Mouse (Mus musculus): ENCODE measurements around the gene Zfp212. TPM values are rescaled to one million over a fixed set of nuclear protein-coding genes. Genes with fewer than 3 reads are reported as not detected.

Zfp212 gene
- 9.0 and 12.3 TPM in 2 replicates for polyA plus RNA-seq (2011; ENCODE audit: insufficient read depth, insufficient read length, low replicate concordance, missing spikeins)

GRCm38 (mm10) chr6:47920447-47921340 is at the start of gene Zfp212:
Gene Zfp212 (plus strand): TSS chr6:47920476.
- Histone ChIP-seq H3K4me3 (replicated peaks; ENCODE audit: control insufficient read depth, low read depth, low read length) (peak within 1 kb of the TSS; percentile 94), H3K4me1 (ENCODE audit: control insufficient read depth, insufficient read depth, low read length) (peaks cover 3% of the 10 kb centered on the region), H3K27ac (ENCODE audit: control insufficient read depth, insufficient read depth, low read depth, low read length, poor library complexity) (peak within 1 kb of the TSS; percentile 98)
- peak; percentile 44; the same call in 1 of the 2 replicates for TF ChIP-seq POLR2A (IDR thresholded peaks at IDR 0.05; ENCODE audit: borderline replicate concordance, control insufficient read depth, low read depth, low read length)
- TF ChIP-seq CTCF (IDR thresholded peaks at IDR 0.05; ENCODE audit: control insufficient read depth, insufficient read depth, low read length): peak; percentile 35; the same call in 1 of the 2 replicates
- under 1% methylated on average over 67 of the region's 67 CpGs for WGBS

GRCm38 (mm10) chr6:47872266-47872665 is 48.0 kb upstream of the Zfp212 start:
- no peak for TF ChIP-seq CTCF (IDR thresholded peaks at IDR 0.05; ENCODE audit: control insufficient read depth, insufficient read depth, low read length)
- no peak for TF ChIP-seq POLR2A (IDR thresholded peaks at IDR 0.05; ENCODE audit: borderline replicate concordance, control insufficient read depth, low read depth, low read length)
- Histone ChIP-seq H3K27ac (ENCODE audit: control insufficient read depth, insufficient read depth, low read depth, low read length, poor library complexity) (no peak overlapping the region), H3K4me3 (replicated peaks; ENCODE audit: control insufficient read depth, low read depth, low read length) (no peak overlapping the region), H3K4me1 (ENCODE audit: control insufficient read depth, insufficient read depth, low read length) (no peaks in the 10 kb centered on the region; the same call in 1 of the 2 replicates)
- 83% methylated on average over 5 of the region's 5 CpGs for WGBS

- peak within 1 kb of the TSS; percentile 95 for H3K27ac ChIP-seq (ENCODE audit: control insufficient read depth, insufficient read depth, low read depth, low read length, poor library complexity)
- TF ChIP-seq CTCF (IDR thresholded peaks at IDR 0.05; ENCODE audit: control insufficient read depth, insufficient read depth, low read length) (no peak), POLR2A (IDR thresholded peaks at IDR 0.05; ENCODE audit: borderline replicate concordance, control insufficient read depth, low read depth, low read length) (no peak)
- no peaks in the 10 kb centered on the region; the same call in 1 of the 2 replicates for H3K4me1 ChIP-seq (ENCODE audit: control insufficient read depth, insufficient read depth, low read length)
- H3K4me3 ChIP-seq (replicated peaks; ENCODE audit: control insufficient read depth, low read depth, low read length): peak within 1 kb of the TSS; percentile 98
- WGBS: 2% methylated on average over 9 of the region's 9 CpGs
Measured at GRCm38 (mm10) chr6:47877058-47877457, 43.2 kb upstream of the Zfp212 start, which contains the start of gene Zfp282. Gene Zfp282 (plus strand): TSS chr6:47877204.

GRCm38 (mm10) chr6:47877461-47878132 is 42.7 kb upstream of the Zfp212 start:
- Histone ChIP-seq H3K4me1 (ENCODE audit: control insufficient read depth, insufficient read depth, low read length) (no peaks in the 10 kb centered on the region; the same call in 1 of the 2 replicates), H3K4me3 (replicated peaks; ENCODE audit: control insufficient read depth, low read depth, low read length) (peak overlapping the region; percentile 98), H3K27ac (ENCODE audit: control insufficient read depth, insufficient read depth, low read depth, low read length, poor library complexity) (peak overlapping the region; percentile 95)
- TF ChIP-seq POLR2A (IDR thresholded peaks at IDR 0.05; ENCODE audit: borderline replicate concordance, control insufficient read depth, low read depth, low read length) (peak; percentile 74; the same call in 1 of the 2 replicates), CTCF (IDR thresholded peaks at IDR 0.05; ENCODE audit: control insufficient read depth, insufficient read depth, low read length) (peak; percentile 53)
- WGBS: 1% methylated on average over 71 of the region's 71 CpGs

- H3K4me1 ChIP-seq (ENCODE audit: control insufficient read depth, insufficient read depth, low read length): no peaks in the 10 kb centered on the region; the same call in 1 of the 2 replicates
- 2% methylated on average over 11 of the region's 11 CpGs for WGBS
- TF ChIP-seq POLR2A (IDR thresholded peaks at IDR 0.05; ENCODE audit: borderline replicate concordance, control insufficient read depth, low read depth, low read length): no peak
- no peak for TF ChIP-seq CTCF (IDR thresholded peaks at IDR 0.05; ENCODE audit: control insufficient read depth, insufficient read depth, low read length)
- H3K4me3 ChIP-seq (replicated peaks; ENCODE audit: control insufficient read depth, low read depth, low read length): peak overlapping the region; percentile 67
- H3K27ac ChIP-seq (ENCODE audit: control insufficient read depth, insufficient read depth, low read depth, low read length, poor library complexity): peak overlapping the region; percentile 95; the same call in 1 of the 2 replicates
Measured at GRCm38 (mm10) chr6:47878133-47878514, 42.2 kb upstream of the Zfp212 start.

GRCm38 (mm10) chr6:47878593-47878992 is 41.7 kb upstream of the Zfp212 start:
- H3K4me3 ChIP-seq (replicated peaks; ENCODE audit: control insufficient read depth, low read depth, low read length): peak overlapping the region; percentile 67
- H3K27ac ChIP-seq (ENCODE audit: control insufficient read depth, insufficient read depth, low read depth, low read length, poor library complexity): no peak overlapping the region
- H3K4me1 ChIP-seq (ENCODE audit: control insufficient read depth, insufficient read depth, low read length): no peaks in the 10 kb centered on the region; the same call in 1 of the 2 replicates
- WGBS: 54% methylated on average over 3 of the region's 3 CpGs
- TF ChIP-seq CTCF (IDR thresholded peaks at IDR 0.05; ENCODE audit: control insufficient read depth, insufficient read depth, low read length) (no peak), POLR2A (IDR thresholded peaks at IDR 0.05; ENCODE audit: borderline replicate concordance, control insufficient read depth, low read depth, low read length) (no peak)

GRCm38 (mm10) chr6:47879049-47879716 is 41.1 kb upstream of the Zfp212 start:
- WGBS: 38% methylated on average over 4 of the region's 4 CpGs
- H3K4me3 ChIP-seq (replicated peaks; ENCODE audit: control insufficient read depth, low read depth, low read length): no peak overlapping the region
- TF ChIP-seq POLR2A (IDR thresholded peaks at IDR 0.05; ENCODE audit: borderline replicate concordance, control insufficient read depth, low read depth, low read length) (no peak), CTCF (IDR thresholded peaks at IDR 0.05; ENCODE audit: control insufficient read depth, insufficient read depth, low read length) (no peak)
- H3K27ac ChIP-seq (ENCODE audit: control insufficient read depth, insufficient read depth, low read depth, low read length, poor library complexity): no peak overlapping the region
- no peaks in the 10 kb centered on the region; the same call in 1 of the 2 replicates for H3K4me1 ChIP-seq (ENCODE audit: control insufficient read depth, insufficient read depth, low read length)

Measured in bone marrow, adult 2 months (tissue).